Mouse (Mus musculus) heart, embryonic 14.5 days (tissue): ENCODE measurements around the gene 6430571L13Rik. TPM values are rescaled to one million over a fixed set of nuclear protein-coding genes. Genes with fewer than 3 reads are reported as not detected.
"Not testable (repeated sequence)": the region's sequence is repeated elsewhere in the genome, so short reads cannot be mapped to it uniquely, and the experiment has no call there.

Experiments
- ATAC-seq: fragments of 200-750 bp; cut with Nextera tagmentation; 2 replicates; pipeline ENCODE4 v1.8.0; 2017; ENCODE audit warnings: low read depth, moderate TSS enrichment; ENCODE audit not compliant: insufficient number of reproducible peaks, insufficient read depth, low FRiP score
- H3K27ac ChIP-seq, 2 experiments: fragments of 200-500 bp in 1 of 2; fragments of 300-500 bp in 1 of 2; sonication (generic) in 1 of 2; replicated peaks in 1 of 2; 2 replicates each; pipeline ENCODE4 v1.5.1; 2012 to 2014; ENCODE audit warnings: low read depth in 2 of 2, low read length in 2 of 2, control low read depth in 1 of 2, mild to moderate bottlenecking in 1 of 2, mixed read lengths in 1 of 2; ENCODE audit not compliant: control insufficient read depth in 1 of 2, insufficient read depth in 1 of 2
- H3K27me3 ChIP-seq: fragments of 300-500 bp; sonication (generic); 2 replicates; pipeline ENCODE4 v1.6.1; 2014; ENCODE audit warnings: mild to moderate bottlenecking, low read length, control low read depth; ENCODE audit not compliant: control insufficient read depth, insufficient read depth
- H3K36me3 ChIP-seq: fragments of 300-500 bp; sonication (generic); 2 replicates; pipeline ENCODE4 v1.6.1; 2014; ENCODE audit warnings: mild to moderate bottlenecking, control low read depth, low read length, mixed read lengths; ENCODE audit not compliant: control insufficient read depth, insufficient read depth
- H3K4me1 ChIP-seq, 2 experiments: fragments of 200-500 bp in 1 of 2; fragments of 300-500 bp in 1 of 2; sonication (generic) in 1 of 2; 2 replicates each; pipeline ENCODE4 v1.6.1; 2012 to 2014; ENCODE audit warnings: low read length in 2 of 2, control low read depth in 1 of 2, mixed read lengths in 1 of 2; ENCODE audit not compliant: control insufficient read depth in 2 of 2, insufficient read depth in 2 of 2
- H3K4me2 ChIP-seq: fragments of 300-500 bp; sonication (generic); 2 replicates; pipeline ENCODE4 v1.6.1; 2014; ENCODE audit warnings: mild to moderate bottlenecking, low read length
- H3K4me3 ChIP-seq, 2 experiments: fragments of 200-500 bp in 1 of 2; fragments of 300-500 bp in 1 of 2; sonication (generic) in 1 of 2; 2 replicates each; pipeline ENCODE4 v1.5.1; 2012 to 2014; ENCODE audit warnings: low read length in 2 of 2, mild to moderate bottlenecking in 2 of 2, control low read depth in 1 of 2, low read depth in 1 of 2, moderate library complexity in 1 of 2; ENCODE audit not compliant: control insufficient read depth in 1 of 2, insufficient read depth in 1 of 2
- H3K9ac ChIP-seq: fragments of 300-500 bp; sonication (generic); 2 replicates; pipeline ENCODE4 v1.6.1; 2014; ENCODE audit warnings: mild to moderate bottlenecking, low read length
- H3K9me3 ChIP-seq: fragments of 300-500 bp; sonication (generic); 2 replicates; pipeline ENCODE4 v1.6.1; 2016; ENCODE audit warnings: low read length, control low read depth; ENCODE audit not compliant: control insufficient read depth
- WGBS: fragments of 180-500 bp; shearing (Covaris S2); extraction: QIAGEN DNeasy Blood & Tissue Kit; methylation state at CpG from one replicate; pipeline ENCODE4 v1.1.7; 2014; 5-methylcytosine and 5-hydroxymethylcytosine counted together
- polyA plus RNA-seq: library from polyadenylated mRNA; unstranded; fragments of >200 nt; fragmentation: Nextera tagmentation; extraction: Ambion mirVana; gene quantifications from 2 replicates; pipeline ENCODE4 v1.2.1, GENCODE M21; 2014

6430571L13Rik gene
- polyA plus RNA-seq, 1 experiment from 2014 or later, result 1.1 TPM

DNA sequence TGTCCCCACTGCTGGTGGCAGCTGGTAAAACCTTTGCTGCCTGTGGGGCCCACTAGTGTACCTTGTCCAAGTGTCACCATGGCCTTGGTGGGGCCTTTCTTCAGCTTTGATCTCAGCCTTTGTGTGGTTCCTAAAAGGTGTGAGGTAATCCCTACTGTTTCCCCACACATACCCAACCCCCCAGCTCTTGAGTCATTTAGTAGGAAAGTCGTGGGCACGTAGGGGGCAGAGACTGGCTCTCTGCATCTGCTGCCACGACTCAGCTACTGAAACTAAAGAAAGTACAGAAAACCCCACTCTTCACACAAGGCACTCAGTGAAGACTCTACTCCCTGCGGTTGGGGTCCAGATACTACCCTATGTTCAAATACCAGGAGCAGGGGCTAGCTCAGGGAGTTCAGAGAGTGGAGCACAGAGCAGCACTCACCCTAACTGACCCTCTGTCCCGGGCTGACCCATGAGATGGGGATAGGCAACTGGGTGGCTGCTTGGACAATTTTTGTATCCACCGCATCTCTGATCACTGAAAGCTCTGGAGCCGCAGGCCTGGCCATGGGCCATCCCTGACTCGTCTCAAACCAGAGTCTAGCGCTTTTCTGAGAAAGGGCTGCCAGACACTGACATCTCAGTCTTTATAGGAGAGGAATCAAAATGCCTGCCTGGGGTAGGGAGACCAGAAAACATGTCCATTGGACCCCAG is 37.1 kb upstream of the 6430571L13Rik start:
- H3K27ac ChIP-seq, result no peak overlapping the region

DNA sequence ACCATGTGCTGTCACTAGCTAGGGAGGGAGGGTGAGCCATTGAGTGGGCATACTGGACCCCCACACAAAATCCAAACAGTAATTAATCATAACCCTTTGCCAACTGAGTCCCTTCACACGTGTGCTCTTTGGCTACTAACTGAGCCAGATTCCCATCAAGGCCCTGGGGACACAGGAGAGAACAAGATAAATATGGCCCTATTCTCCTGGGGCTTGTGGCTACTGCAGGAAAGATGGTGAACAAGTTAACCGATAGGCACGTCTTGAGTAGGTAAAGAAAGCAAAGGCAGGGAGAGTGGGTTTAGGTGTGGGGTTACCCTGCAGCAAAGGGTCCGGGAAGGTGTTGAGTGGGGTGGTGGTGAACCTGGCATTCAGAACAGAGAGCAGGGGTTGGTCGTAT is 36.5 kb upstream of the 6430571L13Rik start:
- ATAC-seq, result no peak
- H3K4me2 ChIP-seq, result no peak overlapping the region
- H3K9ac ChIP-seq, result no peak overlapping the region
- H3K9me3 ChIP-seq, result no peaks in the 10 kb centered on the region
- no peaks in the 10 kb centered on the region for H3K27me3 ChIP-seq
- no peak overlapping the region for H3K27ac ChIP-seq
- no peak overlapping the region for H3K4me3 ChIP-seq
- H3K36me3 ChIP-seq, result peaks cover 26% of the 10 kb centered on the region
- WGBS, result 79% methylated on average over 5 of the region's 5 CpGs
- H3K4me1 ChIP-seq, result peaks cover 40 to 61% of the 10 kb centered on the region in 2 experiments

More for the DNA sequence above, 37.1 kb upstream of the 6430571L13Rik start:
- no peak overlapping the region for H3K4me2 ChIP-seq
- H3K27me3 ChIP-seq, result no peaks in the 10 kb centered on the region
- ATAC-seq, result no peak
- H3K4me3 ChIP-seq, result no peak overlapping the region
- peaks cover 26% of the 10 kb centered on the region for H3K36me3 ChIP-seq
- no peaks in the 10 kb centered on the region for H3K9me3 ChIP-seq
- peaks cover 41 to 61% of the 10 kb centered on the region in 2 experiments for H3K4me1 ChIP-seq
- H3K9ac ChIP-seq, result no peak overlapping the region
- 63% methylated on average over 9 of the region's 9 CpGs for WGBS

DNA sequence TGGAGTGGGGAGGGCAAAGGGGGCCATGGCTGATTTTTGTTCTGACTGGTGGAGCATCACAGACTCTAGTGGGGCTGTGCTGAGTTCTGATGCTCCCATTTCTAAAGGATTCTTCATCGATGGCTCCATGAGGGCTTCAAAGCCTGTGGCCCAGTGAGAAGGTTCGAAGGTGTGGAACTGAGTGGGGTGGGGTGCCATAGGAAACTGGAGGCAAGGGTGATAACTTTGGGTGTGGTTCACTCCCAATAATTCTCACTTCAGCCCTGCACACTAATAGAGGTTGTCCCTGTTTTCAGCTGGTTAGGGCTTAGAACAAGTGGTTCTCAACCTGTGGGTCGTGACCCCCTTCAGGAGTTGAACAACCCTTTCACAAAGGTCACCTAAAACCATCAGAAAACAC is 36.0 kb upstream of the 6430571L13Rik start:
- Histone ChIP-seq H3K4me1 (peaks cover 40 to 58% of the 10 kb centered on the region in 2 experiments), H3K36me3 (peaks cover 26% of the 10 kb centered on the region), H3K4me3 (no peak overlapping the region), H3K27ac (no peak overlapping the region), H3K9me3 (no peaks in the 10 kb centered on the region), H3K9ac (no peak overlapping the region), H3K27me3 (no peaks in the 10 kb centered on the region), H3K4me2 (no peak overlapping the region)
- no peak for ATAC-seq
- 90% methylated on average over 3 of the region's 3 CpGs for WGBS

GRCm38 (mm10) chr9:107305012-107305411 is 35.4 kb upstream of the 6430571L13Rik start:
- H3K4me3 ChIP-seq, result no peak overlapping the region
- H3K4me1 ChIP-seq, result peaks cover 42 to 53% of the 10 kb centered on the region in 2 experiments
- peaks cover 22% of the 10 kb centered on the region for H3K36me3 ChIP-seq
- ATAC-seq, result no peak
- no peaks in the 10 kb centered on the region for H3K27me3 ChIP-seq
- no peak overlapping the region for H3K27ac ChIP-seq
- no peak overlapping the region for H3K4me2 ChIP-seq
- no peaks in the 10 kb centered on the region for H3K9me3 ChIP-seq
- peak overlapping the region; percentile 12; the same call in 1 of the 2 replicates for H3K9ac ChIP-seq
- WGBS, result 72% methylated on average over 4 of the region's 4 CpGs

DNA sequence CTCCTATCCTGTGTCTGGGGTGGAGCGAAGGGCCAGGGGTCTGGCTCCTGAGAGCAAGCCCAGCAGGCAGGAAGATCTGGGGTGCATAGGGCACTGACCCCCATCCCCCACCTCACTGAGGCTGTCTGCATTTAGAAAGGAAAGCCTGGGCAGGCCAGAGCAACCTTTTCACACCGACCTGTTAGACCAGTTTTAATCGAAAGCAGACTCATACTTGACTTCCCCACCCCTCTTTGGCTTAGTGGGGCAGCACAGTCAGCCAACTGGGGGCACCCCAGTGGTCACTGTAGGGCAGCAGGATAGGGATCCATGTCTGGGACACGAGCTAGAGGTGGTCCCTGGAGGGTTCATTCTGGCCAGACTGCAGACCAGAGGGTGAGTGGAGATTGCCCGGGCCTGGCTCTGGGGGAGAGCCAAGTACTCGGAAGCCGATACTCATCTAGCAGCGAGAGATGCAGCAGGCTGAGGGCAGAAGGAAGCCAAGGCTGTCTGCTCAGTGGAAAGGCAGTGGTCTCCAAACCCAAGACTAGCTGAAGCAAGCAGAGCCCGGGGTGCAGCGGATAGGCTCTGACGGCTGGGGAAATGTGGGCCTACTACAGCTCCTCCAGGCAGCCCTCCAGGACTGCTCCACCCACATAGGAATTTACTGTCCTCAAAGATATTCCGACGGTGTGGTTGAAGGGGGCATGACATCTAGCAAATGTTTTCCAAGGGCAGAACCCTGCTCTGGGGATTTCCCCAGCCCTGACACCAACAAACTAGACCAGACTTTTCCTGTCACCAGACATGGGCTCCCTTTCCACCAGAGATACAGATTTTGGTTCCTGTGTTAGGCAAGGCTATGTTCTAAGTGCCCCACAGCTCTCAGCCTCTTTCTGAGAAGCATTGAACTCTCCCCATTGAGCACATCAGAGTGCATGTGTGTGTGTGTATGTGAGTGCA is 34.5 kb upstream of the 6430571L13Rik start:
- Histone ChIP-seq H3K9me3 (no peaks in the 10 kb centered on the region), H3K4me1 (peaks cover 42 to 53% of the 10 kb centered on the region in 2 experiments), H3K4me3 (no peak overlapping the region), H3K36me3 (peaks cover 14% of the 10 kb centered on the region), H3K4me2 (no peak overlapping the region), H3K9ac (0 out of 2 replicates have a peak overlapping the region, but pooled peaks have one; percentile 12), H3K27ac (no peak overlapping the region), H3K27me3 (no peaks in the 10 kb centered on the region)
- 41% methylated on average over 13 of the region's 13 CpGs for WGBS
- no peak for ATAC-seq

DNA sequence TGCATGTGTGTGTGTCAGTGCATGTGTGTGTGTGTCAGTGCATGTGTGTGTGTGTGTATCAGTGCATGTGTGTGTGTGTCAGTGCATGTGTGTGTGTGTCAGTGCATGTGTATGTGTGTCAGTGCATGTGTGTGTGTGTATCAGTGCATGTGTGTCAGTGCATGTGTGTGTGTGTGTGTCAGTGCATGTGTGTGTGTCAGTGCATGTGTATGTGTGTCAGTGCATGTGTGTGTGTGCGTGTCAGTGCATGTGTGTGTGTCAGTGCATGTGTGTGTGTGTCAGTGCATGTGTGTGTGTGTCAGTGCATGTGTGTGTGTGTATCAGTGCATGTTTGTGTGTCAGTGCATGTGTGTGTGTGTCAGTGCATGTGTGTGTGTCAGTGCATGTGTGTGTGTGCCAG is 33.7 kb upstream of the 6430571L13Rik start:
- H3K4me2 ChIP-seq, H3K36me3 ChIP-seq, H3K4me3 ChIP-seq, H3K9me3 ChIP-seq, H3K9ac ChIP-seq, ATAC-seq, H3K27me3 ChIP-seq, H3K27ac ChIP-seq: not testable (repeated sequence)
- WGBS, result 95% methylated on average over 1 of the region's 1 CpGs
- H3K4me1 ChIP-seq, result peaks cover 42 to 48% of the 10 kb centered on the region in 2 experiments

- H3K27ac ChIP-seq, result peak overlapping the region; percentile 75 to 89
- H3K4me1 ChIP-seq, result peaks cover 37 to 43% of the 10 kb centered on the region in 2 experiments
- no peak overlapping the region for H3K4me3 ChIP-seq
- H3K9me3 ChIP-seq, result no peaks in the 10 kb centered on the region
- WGBS, result 45% methylated on average over 11 of the region's 11 CpGs
- peak overlapping the region; percentile 38 for H3K4me2 ChIP-seq
- no peaks in the 10 kb centered on the region for H3K36me3 ChIP-seq
- no peaks in the 10 kb centered on the region for H3K27me3 ChIP-seq
- H3K9ac ChIP-seq, result peak overlapping the region; percentile 48
- ATAC-seq, result 0 out of 2 replicates have a peak, but pooled peaks have one; percentile 10
Measured at GRCm38 (mm10) chr9:107307099-107307872, 33.1 kb upstream of the 6430571L13Rik start.
